Mouse (Mus musculus): ENCODE data around the gene Tex30. TPM values are rescaled to one million over a fixed set of nuclear protein-coding genes. Genes with fewer than 3 reads are reported as not detected.

Tex30 gene
- polyA plus RNA-seq, 1 experiment from 2014 or later: 115 TPM

DNA sequence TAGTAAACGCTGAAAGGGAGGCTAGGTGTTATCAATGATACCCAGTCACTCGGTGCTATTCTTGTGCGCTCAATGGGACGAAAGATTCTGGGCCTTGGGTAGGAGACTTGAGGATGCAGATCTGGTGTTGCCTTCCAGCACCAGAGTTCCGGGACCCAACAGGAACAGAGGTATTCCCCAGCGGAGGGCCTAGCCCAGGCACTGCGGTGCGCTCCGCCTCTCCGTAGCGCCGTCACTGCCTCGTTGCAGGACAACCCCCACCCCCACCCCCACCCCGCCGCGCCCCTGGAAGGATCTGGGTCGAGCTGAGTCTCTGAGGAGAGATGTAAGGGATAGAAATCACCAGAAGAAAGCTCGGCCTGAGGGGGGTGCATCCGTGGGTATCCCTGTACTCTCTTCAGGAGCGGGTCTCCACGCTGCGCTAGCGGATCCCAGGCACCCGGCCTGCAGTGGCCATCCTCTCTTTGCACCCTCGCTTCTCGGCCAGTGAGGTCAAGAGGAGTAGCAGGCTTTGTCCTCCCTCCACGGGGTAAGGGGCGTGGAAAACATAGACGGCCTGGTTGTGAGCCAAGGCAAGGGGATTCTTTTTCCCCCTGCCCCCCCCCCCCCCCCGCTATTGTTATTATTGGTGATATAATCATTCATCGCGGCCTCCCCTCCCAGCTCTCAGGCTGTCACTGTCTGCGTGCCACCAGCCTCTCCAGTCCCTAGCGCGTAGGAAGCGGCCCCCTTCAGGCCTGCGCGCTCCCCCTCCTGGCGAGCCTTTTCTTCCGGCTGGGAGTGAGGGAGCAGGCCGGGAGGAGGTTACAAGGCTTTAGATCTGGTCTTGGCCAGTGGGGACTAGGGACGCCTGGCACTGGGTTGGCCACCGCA lies 17.2 kb upstream of the Tex30 start:
- DNase-seq (ENCODE audit: low spot score, missing footprints): peak; percentile 97
- H3K9me3 ChIP-seq (ENCODE audit: control insufficient read depth, low read length): no peaks in the 10 kb centered on the region
- no peaks in the 10 kb centered on the region for H3K27me3 ChIP-seq (ENCODE audit: control insufficient read depth, insufficient read depth, low read length)
- ATAC-seq (ENCODE audit: low FRiP score): peak; percentile 89
- H3K36me3 ChIP-seq (ENCODE audit: control insufficient read depth, insufficient read depth, low read length): no peaks in the 10 kb centered on the region
- peak overlapping the region; percentile 81 for H3K4me2 ChIP-seq
- peak overlapping the region; percentile 75 for H3K9ac ChIP-seq (ENCODE audit: low read length)
- 1% methylated on average over 42 of the region's 43 CpGs for WGBS
- H3K4me3 ChIP-seq (ENCODE audit: low read depth, low read length): peak overlapping the region; percentile 69
- H3K4me1 ChIP-seq (ENCODE audit: control insufficient read depth, insufficient read depth, low read length): peaks cover 6% of the 10 kb centered on the region; the same call in 1 of the 2 replicates
- H3K27ac ChIP-seq (ENCODE audit: low read depth, low read length): peak overlapping the region; percentile 93

DNA sequence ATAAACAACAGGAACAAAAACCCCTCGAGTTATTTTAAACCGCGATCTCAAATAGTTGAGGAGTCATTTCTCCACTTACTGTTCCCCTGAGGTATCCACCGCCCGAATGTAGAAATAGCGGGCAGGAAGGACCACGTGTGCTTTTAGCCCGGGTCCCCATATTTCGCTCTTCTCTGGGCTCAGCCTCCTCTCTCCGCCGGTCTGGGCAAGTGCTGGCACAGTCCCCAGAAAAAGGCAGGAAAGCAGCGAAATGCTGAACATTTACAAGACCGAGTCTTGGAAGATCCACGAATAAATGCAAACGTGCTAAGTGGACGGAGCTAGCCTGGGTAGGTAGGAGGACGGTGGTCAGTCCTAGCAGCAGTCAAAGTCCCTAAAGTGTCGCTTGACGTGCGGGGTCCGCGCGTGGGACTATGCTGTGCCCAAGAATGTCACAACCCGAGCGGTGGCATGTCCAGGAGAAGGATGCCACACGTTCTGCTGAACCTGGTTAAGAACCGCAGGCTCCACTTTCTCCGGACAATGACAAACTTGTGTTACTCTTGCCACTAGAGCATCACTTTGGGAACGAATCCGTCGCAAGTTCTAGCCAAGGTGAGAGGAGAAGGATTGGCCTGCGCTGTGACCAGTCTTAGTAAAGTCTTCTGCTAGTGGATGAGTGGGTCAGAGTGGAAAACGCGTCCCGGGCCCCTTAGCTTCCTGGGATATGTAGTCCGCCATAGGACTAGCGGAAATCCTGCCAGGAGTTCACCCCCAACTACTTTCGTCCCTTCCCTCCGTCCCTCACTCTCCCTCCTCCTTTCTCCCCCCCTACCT lies 16.2 kb upstream of the Tex30 start, which contains the start of the genes Kdelc1 and Bivm:
TSS of gene Kdelc1 (minus strand) at position 570 of the 816 bp plus-strand sequence.
TSS of gene Bivm (plus strand) at position 719 of the 816 bp plus-strand sequence.
- Histone ChIP-seq H3K9ac (ENCODE audit: low read length) (peak within 1 kb of the TSS; percentile 75), H3K4me2 (peak within 1 kb of the TSS; percentile 81), H3K4me1 (ENCODE audit: control insufficient read depth, insufficient read depth, low read length) (peaks cover 6% of the 10 kb centered on the region; the same call in 1 of the 2 replicates), H3K27ac (ENCODE audit: low read depth, low read length) (peak within 1 kb of the TSS; percentile 93), H3K36me3 (ENCODE audit: control insufficient read depth, insufficient read depth, low read length) (no peaks in the 10 kb centered on the region), H3K9me3 (ENCODE audit: control insufficient read depth, low read length) (no peaks in the 10 kb centered on the region), H3K4me3 (ENCODE audit: low read depth, low read length) (peak within 1 kb of the TSS; percentile 69), H3K27me3 (ENCODE audit: control insufficient read depth, insufficient read depth, low read length) (no peaks in the 10 kb centered on the region)
- DNase-seq (ENCODE audit: low spot score, missing footprints): peak; percentile 97
- peak; percentile 94 for ATAC-seq (ENCODE audit: low FRiP score)
- WGBS: under 1% methylated on average over 39 of the region's 39 CpGs

DNA sequence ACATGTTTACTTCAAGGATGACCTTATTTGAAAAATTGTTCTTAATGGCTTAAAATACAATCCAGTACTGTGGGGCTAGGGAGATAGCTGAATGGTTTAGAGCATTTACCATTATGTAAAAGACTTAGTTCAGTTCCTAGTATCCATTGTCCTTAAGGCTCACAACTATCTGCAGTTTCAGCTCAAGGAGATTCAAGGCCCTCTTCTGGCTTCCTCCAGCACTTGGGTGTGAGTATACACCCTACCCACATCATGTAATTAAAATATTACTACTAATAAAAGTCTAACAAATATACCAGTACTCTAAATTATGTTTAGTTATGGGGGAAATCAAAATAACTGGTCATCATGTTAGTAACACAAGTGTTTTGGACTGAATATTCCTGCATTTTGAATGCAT lies 15.3 kb upstream of the Tex30 start:
- Histone ChIP-seq H3K9me3 (ENCODE audit: control insufficient read depth, low read length) (no peaks in the 10 kb centered on the region), H3K36me3 (ENCODE audit: control insufficient read depth, insufficient read depth, low read length) (peaks cover 2% of the 10 kb centered on the region; the same call in 1 of the 2 replicates), H3K4me1 (ENCODE audit: control insufficient read depth, insufficient read depth, low read length) (peaks cover 6% of the 10 kb centered on the region; the same call in 1 of the 2 replicates), H3K9ac (ENCODE audit: low read length) (no peak overlapping the region), H3K4me3 (ENCODE audit: low read depth, low read length) (no peak overlapping the region), H3K4me2 (peak overlapping the region; percentile 81), H3K27ac (ENCODE audit: low read depth, low read length) (no peak overlapping the region), H3K27me3 (ENCODE audit: control insufficient read depth, insufficient read depth, low read length) (no peaks in the 10 kb centered on the region)
- no peak for ATAC-seq (ENCODE audit: low FRiP score)
- DNase-seq (ENCODE audit: low spot score, missing footprints): no peak

DNA sequence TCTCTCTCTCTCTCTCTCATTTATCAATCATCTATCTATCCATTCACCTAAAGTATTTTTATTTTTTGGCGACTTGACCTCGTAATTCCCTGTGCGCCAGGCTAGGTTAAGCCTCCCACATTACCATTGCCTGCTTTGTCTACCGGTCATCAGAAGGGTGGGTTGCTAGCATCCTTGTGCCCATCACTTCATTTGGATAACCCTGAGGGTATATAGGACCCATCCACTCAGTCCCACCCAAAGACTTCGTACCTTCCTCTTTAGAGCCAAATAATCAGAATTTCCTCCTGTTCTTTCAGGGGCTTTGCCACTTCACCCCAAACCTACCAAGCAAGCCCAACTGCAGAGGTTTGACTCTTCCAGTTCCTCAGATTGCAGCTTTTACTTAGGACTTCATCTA lies 698 bp upstream of the Tex30 start:
- peak overlapping the region; percentile 83 for H3K4me3 ChIP-seq (ENCODE audit: low read depth, low read length)
- WGBS: 17% methylated on average over 5 of the region's 5 CpGs
- peaks cover 9% of the 10 kb centered on the region; the same call in 1 of the 2 replicates for H3K4me1 ChIP-seq (ENCODE audit: control insufficient read depth, insufficient read depth, low read length)
- peak; percentile 89 for DNase-seq (ENCODE audit: low spot score, missing footprints)
- H3K9me3 ChIP-seq (ENCODE audit: control insufficient read depth, low read length): no peaks in the 10 kb centered on the region
- peak overlapping the region; percentile 54 for H3K4me2 ChIP-seq
- peak; percentile 12; the same call in 1 of the 2 replicates for ATAC-seq (ENCODE audit: low FRiP score)
- peaks cover 1% of the 10 kb centered on the region; the same call in 1 of the 2 replicates for H3K36me3 ChIP-seq (ENCODE audit: control insufficient read depth, insufficient read depth, low read length)
- H3K27ac ChIP-seq (ENCODE audit: low read depth, low read length): no peak overlapping the region
- H3K27me3 ChIP-seq (ENCODE audit: control insufficient read depth, insufficient read depth, low read length): no peaks in the 10 kb centered on the region
- H3K9ac ChIP-seq (ENCODE audit: low read length): peak overlapping the region; percentile 83

DNA sequence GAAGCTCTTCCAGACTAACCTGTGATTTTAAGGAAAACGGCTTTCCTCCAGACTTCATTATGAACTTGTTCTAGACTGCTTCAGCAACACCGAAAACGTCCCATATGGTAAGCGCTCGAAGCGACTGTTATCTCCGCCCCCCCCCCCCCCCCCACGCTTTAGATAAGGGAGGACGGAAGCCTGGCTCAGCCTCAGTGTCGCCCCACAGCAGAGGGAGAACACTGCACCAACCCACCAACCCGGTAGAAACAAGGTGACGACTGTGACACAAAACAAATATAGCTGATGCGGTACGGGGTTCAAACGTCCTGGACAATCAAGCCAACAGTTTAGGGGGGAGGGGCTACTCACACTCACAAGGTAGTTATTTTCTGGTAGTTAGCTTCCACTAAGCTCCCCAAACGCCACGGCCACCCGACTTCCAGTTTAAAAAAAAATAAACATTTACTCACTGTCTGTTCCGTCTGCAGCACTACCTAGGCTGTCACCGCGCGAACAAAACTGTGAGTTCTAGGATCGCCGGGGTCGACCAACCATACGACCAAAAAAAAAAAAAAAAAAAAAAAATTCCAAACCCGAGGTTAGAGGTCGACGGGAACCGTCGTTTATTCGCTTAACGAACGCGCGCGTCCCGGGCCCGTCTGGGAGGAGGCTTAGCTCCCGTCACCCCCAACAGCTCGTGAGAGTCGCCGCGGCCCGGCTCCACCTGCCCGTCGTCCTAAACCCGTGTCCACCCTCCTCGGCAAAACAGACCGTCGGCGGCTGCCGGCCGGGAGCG lies 604 bp downstream of the Tex30 start:
- Histone ChIP-seq H3K4me1 (ENCODE audit: control insufficient read depth, insufficient read depth, low read length) (peaks cover 9% of the 10 kb centered on the region; the same call in 1 of the 2 replicates), H3K9me3 (ENCODE audit: control insufficient read depth, low read length) (no peaks in the 10 kb centered on the region), H3K4me3 (ENCODE audit: low read depth, low read length) (peak overlapping the region; percentile 83), H3K36me3 (ENCODE audit: control insufficient read depth, insufficient read depth, low read length) (no peaks in the 10 kb centered on the region; the same call in 1 of the 2 replicates), H3K9ac (ENCODE audit: low read length) (peak overlapping the region; percentile 83), H3K27ac (ENCODE audit: low read depth, low read length) (peak overlapping the region; percentile 88), H3K27me3 (ENCODE audit: control insufficient read depth, insufficient read depth, low read length) (no peaks in the 10 kb centered on the region), H3K4me2 (peak overlapping the region; percentile 54)
- DNase-seq (ENCODE audit: low spot score, missing footprints): peak; percentile 94
- under 1% methylated on average over 54 of the region's 55 CpGs for WGBS
- ATAC-seq (ENCODE audit: low FRiP score): peak; percentile 85

DNA sequence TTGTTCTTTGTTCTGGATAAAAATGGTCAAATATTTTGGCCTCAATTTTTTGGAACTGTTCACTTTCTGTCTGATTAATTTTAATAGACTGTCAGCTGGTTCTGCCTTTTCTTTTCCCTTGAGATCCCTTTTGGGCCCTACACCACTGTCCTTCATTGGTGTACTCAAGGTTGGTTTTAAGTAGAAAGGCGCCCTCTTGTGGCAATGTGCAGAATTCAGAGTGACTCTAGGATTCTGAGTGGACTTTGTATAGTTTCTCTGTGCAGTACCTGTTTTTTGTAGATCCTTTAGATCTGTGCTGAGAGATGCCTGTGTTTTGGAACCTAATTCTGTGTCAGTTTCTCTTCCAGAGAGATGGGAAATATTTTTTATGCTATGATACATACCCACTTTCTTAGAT lies 37.6 kb downstream of the Tex30 start:
- no peaks in the 10 kb centered on the region for H3K36me3 ChIP-seq (ENCODE audit: control insufficient read depth, insufficient read depth, low read length)
- 0% methylated on average over 1 of the region's 1 CpGs for whole genome bisulfite sequencing
- no peak overlapping the region for H3K4me3 ChIP-seq (ENCODE audit: low read depth, low read length)
- no peaks in the 10 kb centered on the region for H3K27me3 ChIP-seq (ENCODE audit: control insufficient read depth, insufficient read depth, low read length)
- H3K9ac ChIP-seq (ENCODE audit: low read length): no peak overlapping the region
- H3K9me3 ChIP-seq (ENCODE audit: control insufficient read depth, low read length): no peaks in the 10 kb centered on the region
- DNase-seq (ENCODE audit: low spot score, missing footprints) (no peak), ATAC-seq (ENCODE audit: low FRiP score) (no peak)
- H3K4me1 ChIP-seq (ENCODE audit: control insufficient read depth, insufficient read depth, low read length): no peaks in the 10 kb centered on the region
- H3K27ac ChIP-seq (ENCODE audit: low read depth, low read length): no peak overlapping the region
- no peak overlapping the region for H3K4me2 ChIP-seq

DNA sequence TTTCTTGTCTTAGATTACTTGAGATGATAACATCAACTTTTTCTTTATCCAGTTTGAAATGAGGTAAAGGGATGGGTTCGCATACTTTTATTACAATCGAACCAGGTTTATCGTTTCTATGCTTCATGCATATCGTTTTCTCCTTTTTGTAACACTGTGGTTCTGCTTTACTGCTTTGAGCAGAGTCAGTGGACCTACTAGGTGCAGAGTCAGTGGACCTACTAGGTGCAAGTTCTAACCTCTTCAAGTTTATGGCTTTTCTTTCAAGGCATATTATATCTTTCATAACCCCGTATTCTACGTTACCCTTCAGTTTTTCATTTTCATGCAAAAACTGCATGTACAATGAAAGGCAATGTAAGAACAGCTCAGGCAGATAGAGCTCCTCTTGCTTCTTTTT lies 38.8 kb downstream of the Tex30 start:
- no peak overlapping the region for H3K9ac ChIP-seq (ENCODE audit: low read length)
- no peak overlapping the region for H3K4me3 ChIP-seq (ENCODE audit: low read depth, low read length)
- no peak overlapping the region for H3K27ac ChIP-seq (ENCODE audit: low read depth, low read length)
- WGBS: 96% methylated on average over 6 of the region's 6 CpGs
- H3K9me3 ChIP-seq (ENCODE audit: control insufficient read depth, low read length): no peaks in the 10 kb centered on the region
- no peak for ATAC-seq (ENCODE audit: low FRiP score)
- H3K4me1 ChIP-seq (ENCODE audit: control insufficient read depth, insufficient read depth, low read length): no peaks in the 10 kb centered on the region
- no peaks in the 10 kb centered on the region for H3K36me3 ChIP-seq (ENCODE audit: control insufficient read depth, insufficient read depth, low read length)
- no peaks in the 10 kb centered on the region for H3K27me3 ChIP-seq (ENCODE audit: control insufficient read depth, insufficient read depth, low read length)
- DNase-seq (ENCODE audit: low spot score, missing footprints): no peak
- no peak overlapping the region for H3K4me2 ChIP-seq

DNA sequence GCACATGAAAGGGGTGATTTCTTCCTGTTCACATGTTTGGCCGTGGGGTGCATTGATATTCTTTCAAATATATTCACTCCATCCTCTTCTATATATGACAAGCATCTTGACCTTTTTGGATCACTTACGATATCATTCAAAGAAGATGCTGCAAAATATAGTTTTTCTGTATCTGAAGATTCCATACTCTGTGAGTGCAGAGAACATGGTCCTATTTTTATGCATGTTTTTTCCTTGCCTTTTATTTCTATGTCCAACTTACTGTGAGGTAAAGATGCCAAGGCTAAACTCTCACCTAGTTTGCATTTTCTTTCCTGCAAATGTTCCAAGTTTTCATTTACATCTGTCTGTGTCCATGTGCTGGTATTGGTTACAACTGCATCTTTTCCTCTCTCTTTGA lies 40.4 kb downstream of the Tex30 start, which contains the start of gene Gm8251:
TSS of gene Gm8251 (minus strand) at position 101 of the 400 bp plus-strand sequence.
- WGBS: 88% methylated on average over 2 of the region's 2 CpGs
- Histone ChIP-seq H3K4me3 (ENCODE audit: low read depth, low read length) (no peak within 1 kb of the TSS), H3K27me3 (ENCODE audit: control insufficient read depth, insufficient read depth, low read length) (no peaks in the 10 kb centered on the region), H3K36me3 (ENCODE audit: control insufficient read depth, insufficient read depth, low read length) (no peaks in the 10 kb centered on the region), H3K4me2 (no peak within 1 kb of the TSS), H3K27ac (ENCODE audit: low read depth, low read length) (no peak within 1 kb of the TSS), H3K4me1 (ENCODE audit: control insufficient read depth, insufficient read depth, low read length) (no peaks in the 10 kb centered on the region), H3K9ac (ENCODE audit: low read length) (no peak within 1 kb of the TSS), H3K9me3 (ENCODE audit: control insufficient read depth, low read length) (no peaks in the 10 kb centered on the region)
- no peak for ATAC-seq (ENCODE audit: low FRiP score)
- DNase-seq (ENCODE audit: low spot score, missing footprints): no peak
